Mouse (Mus musculus): ENCODE results near the gene Blcap.

Gene Blcap

GRCm38 (mm10) chr2:157559440-157559839 lies 11.6 kb downstream of the Blcap start:
- no peak for DNase-seq

GRCm38 (mm10) chr2:157558520-157558919 lies 12.6 kb downstream of the Blcap start:
- DNase-seq, result no peak

GRCm38 (mm10) chr2:157558051-157558450 lies 13.0 kb downstream of the Blcap start:
- DNase-seq, result no peak

- DNase-seq, result peak; percentile 26
These were observed 14.9 kb downstream of the Blcap start for GRCm38 (mm10) chr2:157556074-157556698.

- peak; percentile 15 for DNase-seq
These were observed 18.8 kb downstream of the Blcap start for GRCm38 (mm10) chr2:157552158-157552886.

- DNase-seq, result no peak
These were observed 20.8 kb downstream of the Blcap start for GRCm38 (mm10) chr2:157550292-157550691.

- no peak for DNase-seq
These were observed 24.4 kb downstream of the Blcap start for GRCm38 (mm10) chr2:157546686-157547085.

GRCm38 (mm10) chr2:157544333-157544888 lies 26.7 kb downstream of the Blcap start:
- no peak for DNase-seq

GRCm38 (mm10) chr2:157542415-157542814 lies 28.7 kb downstream of the Blcap start:
- no peak for DNase-seq

- no peak for DNase-seq
These were observed 29.4 kb downstream of the Blcap start for GRCm38 (mm10) chr2:157541631-157542030.

- DNase-seq, result no peak
These were observed 30.0 kb downstream of the Blcap start for GRCm38 (mm10) chr2:157540953-157541569.

- DNase-seq, result peak; percentile 73
These were observed 30.8 kb downstream of the Blcap start for GRCm38 (mm10) chr2:157540073-157540952.

GRCm38 (mm10) chr2:157537118-157537517 lies 34.0 kb downstream of the Blcap start:
- DNase-seq, result peak; percentile 24

GRCm38 (mm10) chr2:157536476-157537081 lies 34.5 kb downstream of the Blcap start:
- no peak for DNase-seq

GRCm38 (mm10) chr2:157534163-157534562 lies 36.9 kb downstream of the Blcap start:
- no peak for DNase-seq

GRCm38 (mm10) chr2:157531681-157532426 lies 39.2 kb downstream of the Blcap start:
- DNase-seq, result no peak

- DNase-seq, result no peak
These were observed 40.8 kb downstream of the Blcap start for GRCm38 (mm10) chr2:157530056-157530955.

GRCm38 (mm10) chr2:157522556-157522955 lies 48.5 kb downstream of the Blcap start:
- no peak for DNase-seq

GRCm38 (mm10) chr2:157520496-157520895 lies 50.6 kb downstream of the Blcap start:
- no peak for DNase-seq

- DNase-seq, result no peak
These were observed 51.6 kb downstream of the Blcap start for GRCm38 (mm10) chr2:157519452-157519851.

Data from lung, postnatal 14 days (tissue).